Mouse (Mus musculus) spleen, adult 2 months (tissue): ENCODE results near the gene Auts2.

Experiments
- CTCF ChIP-seq: fragments of 200-500 bp; IDR thresholded peaks from 2 replicates; pipeline ENCODE4 v1.5.1; 2011; ENCODE audit warnings: mild to moderate bottlenecking, inconsistent platforms; ENCODE audit not compliant: insufficient read depth, insufficient read length, insufficient replicate concordance; ENCODE audit errors: extremely low read depth
- POLR2A ChIP-seq: fragments of 200-500 bp; IDR thresholded peaks from 2 replicates; pipeline ENCODE4 v1.6.1; 2011; ENCODE audit warnings: low read depth, low read length, inconsistent platforms

GRCm38 (mm10) chr5:131963565-131963964 lies 579.6 kb downstream of the Auts2 start:
- TF ChIP-seq POLR2A = no peak
- TF ChIP-seq CTCF = no peak
